ENCODE assay signal across 9 mouse cellular contexts in genomic region chr6:24956586-24956973, GRCm38 (mm10). TPM values are rescaled to one million over a fixed set of nuclear protein-coding genes. Genes with fewer than 3 reads are reported as not detected.
A peak's percentile ranks its signal among the peaks of the same experiment; 100 is the strongest.
DNase-seq lines count a peak whose midpoint lies in the region; ATAC-seq and TF ChIP-seq lines count a peak whose summit lies in the region.
"Had no signal": no experiment of that assay in that cellular context is flagged by ENCODE, and none has a peak within 500 bp of the region (broad histone marks: within the 10 kb centered on the region; RNA-seq: fewer than 3 reads in every experiment).

No protein-coding gene starts in this region.

- no peak for ATAC-seq in heart, postnatal 0 days (ENCODE audit: insufficient read depth, low read depth)
- peak; percentile 50 for ATAC-seq in embryonic facial prominence, embryonic 12.5 days (ENCODE audit: insufficient number of reproducible peaks, insufficient read depth, low FRiP score, low TSS enrichment)
- ATAC-seq in hindbrain, embryonic 15.5 days (ENCODE audit: low FRiP score, low read depth): no peak
- ATAC-seq in midbrain, embryonic 13.5 days: peak; percentile 57

- peak overlapping the region; percentile 56 for H3K4me3 ChIP-seq in heart, postnatal 0 days (ENCODE audit: low read depth, low read length)
- peak overlapping the region; percentile 57 for H3K4me3 ChIP-seq in embryonic facial prominence, embryonic 12.5 days
- H3K4me3 ChIP-seq in hindbrain, embryonic 15.5 days: peak overlapping the region; percentile 85
- peak overlapping the region; percentile 68 for H3K4me3 ChIP-seq in midbrain, embryonic 13.5 days (replicated peaks)

- TF ChIP-seq EP300 in heart, postnatal 0 days (IDR thresholded peaks at IDR 0.05; ENCODE audit: low read depth): no peak

- no peaks in the 10 kb centered on the region for H3K36me3 ChIP-seq in heart, postnatal 0 days (replicated peaks; ENCODE audit: control insufficient read depth, insufficient read depth, low read length)
- no peaks in the 10 kb centered on the region for H3K36me3 ChIP-seq in embryonic facial prominence, embryonic 12.5 days
- H3K36me3 ChIP-seq in hindbrain, embryonic 15.5 days: no peaks in the 10 kb centered on the region
- no peaks in the 10 kb centered on the region for H3K36me3 ChIP-seq in midbrain, embryonic 13.5 days

- no peak for TF ChIP-seq CTCF in heart, postnatal 0 days (IDR thresholded peaks at IDR 0.05; ENCODE audit: low read depth)

- 33% methylated on average over 5 of the region's 5 CpGs for WGBS in heart, postnatal 0 days
- WGBS in embryonic facial prominence, embryonic 12.5 days: 13% methylated on average over 5 of the region's 5 CpGs
- 25% methylated on average over 5 of the region's 5 CpGs for WGBS in hindbrain, embryonic 15.5 days
- WGBS in midbrain, embryonic 13.5 days: 14% methylated on average over 5 of the region's 5 CpGs

- H3K27ac ChIP-seq in heart, postnatal 0 days (ENCODE audit: low read depth): no peak overlapping the region
- H3K27ac ChIP-seq in embryonic facial prominence, embryonic 12.5 days: no peak overlapping the region
- peak overlapping the region; percentile 94 for H3K27ac ChIP-seq in hindbrain, embryonic 15.5 days (replicated peaks)
- peak overlapping the region; percentile 93 for H3K27ac ChIP-seq in midbrain, embryonic 13.5 days

- H3K4me1 ChIP-seq in heart, postnatal 0 days (ENCODE audit: control insufficient read depth, insufficient read depth): peaks cover 14% of the 10 kb centered on the region; the same call in 1 of the 2 replicates
- H3K4me1 ChIP-seq in embryonic facial prominence, embryonic 12.5 days: no peaks in the 10 kb centered on the region
- peaks cover 14% of the 10 kb centered on the region; the same call in 1 of the 2 replicates for H3K4me1 ChIP-seq in hindbrain, embryonic 15.5 days (replicated peaks)
- peaks cover 5% of the 10 kb centered on the region for H3K4me1 ChIP-seq in midbrain, embryonic 13.5 days (replicated peaks)

- H3K9me3 ChIP-seq in heart, postnatal 0 days (replicated peaks; ENCODE audit: control insufficient read depth, low read length): no peaks in the 10 kb centered on the region
- no peaks in the 10 kb centered on the region for H3K9me3 ChIP-seq in embryonic facial prominence, embryonic 12.5 days
- H3K9me3 ChIP-seq in hindbrain, embryonic 15.5 days: no peaks in the 10 kb centered on the region
- no peaks in the 10 kb centered on the region for H3K9me3 ChIP-seq in midbrain, embryonic 13.5 days

- no peak overlapping the region for H3K9ac ChIP-seq in heart, postnatal 0 days (replicated peaks; ENCODE audit: low read depth, low read length)
- peak overlapping the region; percentile 66; the same call in 1 of the 2 replicates for H3K9ac ChIP-seq in embryonic facial prominence, embryonic 12.5 days
- peak overlapping the region; percentile 94 for H3K9ac ChIP-seq in hindbrain, embryonic 15.5 days
- peak overlapping the region; percentile 84; the same call in 1 of the 2 replicates for H3K9ac ChIP-seq in midbrain, embryonic 13.5 days (replicated peaks)

- peaks cover 30% of the 10 kb centered on the region for H3K27me3 ChIP-seq in heart, postnatal 0 days (ENCODE audit: control insufficient read depth, insufficient read depth, low read length)
- H3K27me3 ChIP-seq in embryonic facial prominence, embryonic 12.5 days: peaks cover 19% of the 10 kb centered on the region
- no peaks in the 10 kb centered on the region for H3K27me3 ChIP-seq in hindbrain, embryonic 15.5 days
- peaks cover 7% of the 10 kb centered on the region; the same call in 1 of the 2 replicates for H3K27me3 ChIP-seq in midbrain, embryonic 13.5 days

- peak overlapping the region; percentile 98 for H3K4me2 ChIP-seq in heart, postnatal 0 days (ENCODE audit: low read depth, low read length)
- H3K4me2 ChIP-seq in embryonic facial prominence, embryonic 12.5 days (replicated peaks): peak overlapping the region; percentile 98
- H3K4me2 ChIP-seq in hindbrain, embryonic 15.5 days: peak overlapping the region; percentile 90
- H3K4me2 ChIP-seq in midbrain, embryonic 13.5 days (replicated peaks): peak overlapping the region; percentile 90

- DNase-seq in heart, postnatal 0 days (ENCODE audit: low spot score): no peak
- DNase-seq in heart, adult 11 months: no peak
- DNase-seq in adrenal gland, postnatal 36 days: no peak
- no peak for DNase-seq in gastrocnemius, adult 8-10 months (ENCODE audit: low spot score in 2 of 2)
- DNase-seq in left cerebral cortex, adult 11 months (ENCODE audit: low spot score): no peak

RNA-seq across cellular contexts. Expression of gene Tmem229a, which starts 0.5 kb away (rescaled TPM):
- total RNA-seq in heart, postnatal 0 days (2014; rRNA removed; ENCODE audit: low replicate concordance): 0.38 TPM in 1 of 2 replicates, not detected in the other
- not detected in 2 replicates for polyA plus RNA-seq in heart, postnatal 0 days (2015; fragmentation: Nextera tagmentation; extraction: Ambion mirVana)
- polyA plus RNA-seq in embryonic facial prominence, embryonic 12.5 days (2016; fragmentation: Nextera tagmentation; extraction: Ambion mirVana): 1.0 and 1.3 TPM in 2 replicates
- 5.6 and 5.8 TPM in 2 replicates for polyA plus RNA-seq in hindbrain, embryonic 15.5 days (2015; fragmentation: Nextera tagmentation; extraction: Ambion mirVana)
- 1.6 and 2.1 TPM in 2 replicates for polyA plus RNA-seq in midbrain, embryonic 13.5 days (2015; fragmentation: Nextera tagmentation; extraction: Ambion mirVana)
- total RNA-seq in adrenal gland, postnatal 36 days (2021): under 1 TPM; 0.10 to 0.26 TPM
- total RNA-seq in gastrocnemius, adult 8-10 months (2022): under 1 TPM; 0.07 to 0.34 (median 0.19) TPM
- total RNA-seq: MEL had no signal

Comparison
In these comparisons a context has a peak if more than half of its experiments do, and no peak if none do; other contexts are left out.
1. ATAC-seq: peak in embryonic facial prominence, embryonic 12.5 days (single experiment) and midbrain, embryonic 13.5 days (single experiment); none in heart, postnatal 0 days (single experiment) and hindbrain, embryonic 15.5 days (single experiment).
2. H3K27ac ChIP-seq: peak in hindbrain, embryonic 15.5 days (single experiment) and midbrain, embryonic 13.5 days (single experiment); none in heart, postnatal 0 days (single experiment) and embryonic facial prominence, embryonic 12.5 days (single experiment).
3. Peak in every context shown above with its lines, with median percentiles within 50 percentile points of each other: H3K4me2 ChIP-seq and H3K4me3 ChIP-seq.